Mouse (Mus musculus): ENCODE measurements around the gene Zdhhc24. TPM values are rescaled to one million over a fixed set of nuclear protein-coding genes. Genes with fewer than 3 reads are reported as not detected.

Gene Zdhhc24
- polyA plus RNA-seq, 1 experiment from 2014 or later, result 7.2 TPM

GRCm38 (mm10) chr19:4925121-4925860 is 46.8 kb downstream of the Zdhhc24 start:
- no peak overlapping the region for H3K27ac ChIP-seq (replicated peaks in 1 of 2; ENCODE audit: control insufficient read depth in 1 of 2, insufficient read depth in 1 of 2, low read depth in 2 of 2, low read length in 2 of 2)
- no peaks in the 10 kb centered on the region for H3K27me3 ChIP-seq (ENCODE audit: control insufficient read depth, insufficient read depth, low read length)
- no peaks in the 10 kb centered on the region for H3K9me3 ChIP-seq (ENCODE audit: control insufficient read depth, low read length)
- H3K4me1 ChIP-seq (ENCODE audit: control insufficient read depth in 2 of 2, insufficient read depth in 2 of 2, low read length in 2 of 2), result peaks cover 8 to 12% of the 10 kb centered on the region in 2 experiments
- WGBS, result 96% methylated on average over 11 of the region's 11 CpGs
- no peak for ATAC-seq (ENCODE audit: insufficient number of reproducible peaks, insufficient read depth, low FRiP score, low read depth)
- H3K4me2 ChIP-seq (ENCODE audit: low read length), result no peak overlapping the region
- H3K9ac ChIP-seq (ENCODE audit: low read length), result no peak overlapping the region
- no peak overlapping the region for H3K4me3 ChIP-seq (ENCODE audit: control insufficient read depth in 1 of 2, insufficient read depth in 1 of 2, low read depth in 1 of 2, low read length in 2 of 2)
- peaks cover 53% of the 10 kb centered on the region for H3K36me3 ChIP-seq (ENCODE audit: control insufficient read depth, insufficient read depth, low read length)

- peak within 1 kb of the TSS; percentile 74 for H3K9ac ChIP-seq (ENCODE audit: low read length)
- peak within 1 kb of the TSS; percentile 22 to 34; a peak in 2 of 4 replicates for H3K27ac ChIP-seq (replicated peaks in 1 of 2; ENCODE audit: control insufficient read depth in 1 of 2, insufficient read depth in 1 of 2, low read depth in 2 of 2, low read length in 2 of 2)
- H3K9me3 ChIP-seq (ENCODE audit: control insufficient read depth, low read length), result no peaks in the 10 kb centered on the region
- H3K4me1 ChIP-seq (ENCODE audit: control insufficient read depth in 2 of 2, insufficient read depth in 2 of 2, low read length in 2 of 2), result peaks cover 8 to 12% of the 10 kb centered on the region in 2 experiments
- peaks cover 26% of the 10 kb centered on the region for H3K36me3 ChIP-seq (ENCODE audit: control insufficient read depth, insufficient read depth, low read length)
- peak within 1 kb of the TSS; percentile 66 for H3K4me2 ChIP-seq (ENCODE audit: low read length)
- no peaks in the 10 kb centered on the region for H3K27me3 ChIP-seq (ENCODE audit: control insufficient read depth, insufficient read depth, low read length)
- peak within 1 kb of the TSS; percentile 64 to 82 for H3K4me3 ChIP-seq (ENCODE audit: control insufficient read depth in 1 of 2, insufficient read depth in 1 of 2, low read depth in 1 of 2, low read length in 2 of 2)
- ATAC-seq (ENCODE audit: insufficient number of reproducible peaks, insufficient read depth, low FRiP score, low read depth), result peak; percentile 98
- WGBS, result 1% methylated on average over 32 of the region's 32 CpGs
These were observed 49.5 kb downstream of the Zdhhc24 start, which contains the start of gene Dpp3 for GRCm38 (mm10) chr19:4927904-4928531. Gene Dpp3 (minus strand): TSS chr19:4928287.

- H3K4me1 ChIP-seq (ENCODE audit: control insufficient read depth in 2 of 2, insufficient read depth in 2 of 2, low read length in 2 of 2), result peaks cover 8 to 12% of the 10 kb centered on the region in 2 experiments
- H3K36me3 ChIP-seq (ENCODE audit: control insufficient read depth, insufficient read depth, low read length), result peaks cover 18% of the 10 kb centered on the region
- no peaks in the 10 kb centered on the region for H3K9me3 ChIP-seq (ENCODE audit: control insufficient read depth, low read length)
- 0 out of 2 replicates have a peak, but pooled peaks cover 2% of the 10 kb centered on the region for H3K27me3 ChIP-seq (ENCODE audit: control insufficient read depth, insufficient read depth, low read length)
- ATAC-seq (ENCODE audit: insufficient number of reproducible peaks, insufficient read depth, low FRiP score, low read depth), result no peak
- 65% methylated on average over 5 of the region's 5 CpGs for WGBS
- H3K4me2 ChIP-seq (ENCODE audit: low read length), result peak overlapping the region; percentile 66
- H3K9ac ChIP-seq (ENCODE audit: low read length), result peak overlapping the region; percentile 74
- H3K27ac ChIP-seq (replicated peaks in 1 of 2; ENCODE audit: control insufficient read depth in 1 of 2, insufficient read depth in 1 of 2, low read depth in 2 of 2, low read length in 2 of 2), result peak overlapping the region in 1 of 2 experiments; percentile 34; a peak in 1 of 4 replicates
- peak overlapping the region in 1 of 2 experiments; percentile 64; a peak in 1 of 4 replicates for H3K4me3 ChIP-seq (ENCODE audit: control insufficient read depth in 1 of 2, insufficient read depth in 1 of 2, low read depth in 1 of 2, low read length in 2 of 2)
These were observed 50.3 kb downstream of the Zdhhc24 start for GRCm38 (mm10) chr19:4928781-4929180.

Other genes with a start within 250 kb of the Zdhhc24 start
- gene Gm960, start 180.0 kb upstream of the Zdhhc24 start, polyA plus RNA-seq (2014; fragmentation: Nextera tagmentation; extraction: Ambion mirVana), result 1.1 TPM in 2 replicates
- gene Sptbn2, start 167.5 kb upstream of the Zdhhc24 start, polyA plus RNA-seq (2014; fragmentation: Nextera tagmentation; extraction: Ambion mirVana), result 0.24 and 0.27 TPM in 2 replicates
- gene Rbm4b, start 122.2 kb upstream of the Zdhhc24 start, polyA plus RNA-seq (2014; fragmentation: Nextera tagmentation; extraction: Ambion mirVana), result 34.1 and 35.2 TPM in 2 replicates
- gene Rbm4, start 84.8 kb upstream of the Zdhhc24 start, polyA plus RNA-seq (2014; fragmentation: Nextera tagmentation; extraction: Ambion mirVana), result 55.9 and 63.1 TPM in 2 replicates
- gene Gm21992, start 67.1 kb upstream of the Zdhhc24 start, polyA plus RNA-seq (2014; fragmentation: Nextera tagmentation; extraction: Ambion mirVana), result 20.9 and 24.4 TPM in 2 replicates
- gene Rbm14, start 67.0 kb upstream of the Zdhhc24 start, polyA plus RNA-seq (2014; fragmentation: Nextera tagmentation; extraction: Ambion mirVana), result 41.5 and 42.6 TPM in 2 replicates
- 38.8 and 39.0 TPM in 2 replicates for gene Ccs, start 39.3 kb upstream of the Zdhhc24 start, polyA plus RNA-seq (2014; fragmentation: Nextera tagmentation; extraction: Ambion mirVana)
- not detected in 2 replicates for gene Ccdc87, start 39.3 kb upstream of the Zdhhc24 start, polyA plus RNA-seq (2014; fragmentation: Nextera tagmentation; extraction: Ambion mirVana)
- 36.9 and 39.2 TPM in 2 replicates for gene Ctsf, start 23.5 kb upstream of the Zdhhc24 start, polyA plus RNA-seq (2014; fragmentation: Nextera tagmentation; extraction: Ambion mirVana)
- 1.5 and 2.0 TPM in 2 replicates for gene Actn3, start 759 bp upstream of the Zdhhc24 start, polyA plus RNA-seq (2014; fragmentation: Nextera tagmentation; extraction: Ambion mirVana)
- 1.5 and 2.4 TPM in 2 replicates for gene Bbs1, start 28.0 kb downstream of the Zdhhc24 start, polyA plus RNA-seq (2014; fragmentation: Nextera tagmentation; extraction: Ambion mirVana)
- 60.8 and 71.8 TPM in 2 replicates for gene Dpp3, start 49.6 kb downstream of the Zdhhc24 start, polyA plus RNA-seq (2014; fragmentation: Nextera tagmentation; extraction: Ambion mirVana)
- 0.51 and 0.81 TPM in 2 replicates for gene Peli3, start 64.5 kb downstream of the Zdhhc24 start, polyA plus RNA-seq (2014; fragmentation: Nextera tagmentation; extraction: Ambion mirVana)
- 110 and 111 TPM in 2 replicates for gene Mrpl11, start 83.5 kb downstream of the Zdhhc24 start, polyA plus RNA-seq (2014; fragmentation: Nextera tagmentation; extraction: Ambion mirVana)
- 0.18 TPM in 1 of 2 replicates, not detected in the other for gene Npas4, start 111.6 kb downstream of the Zdhhc24 start, polyA plus RNA-seq (2014; fragmentation: Nextera tagmentation; extraction: Ambion mirVana)
- gene Slc29a2, start 145.2 kb downstream of the Zdhhc24 start, polyA plus RNA-seq (2014; fragmentation: Nextera tagmentation; extraction: Ambion mirVana), result 10.2 and 10.9 TPM in 2 replicates
- gene B4gat1, start 160.2 kb downstream of the Zdhhc24 start, polyA plus RNA-seq (2014; fragmentation: Nextera tagmentation; extraction: Ambion mirVana), result 49.9 and 53.1 TPM in 2 replicates
- gene AC124502.3, start 160.2 kb downstream of the Zdhhc24 start, polyA plus RNA-seq (2014; fragmentation: Nextera tagmentation; extraction: Ambion mirVana), result 1.3 and 1.4 TPM in 2 replicates
- 27.5 and 31.2 TPM in 2 replicates for gene Brms1, start 162.7 kb downstream of the Zdhhc24 start, polyA plus RNA-seq (2014; fragmentation: Nextera tagmentation; extraction: Ambion mirVana)
- 1.9 and 2.7 TPM in 2 replicates for gene Rin1, start 171.8 kb downstream of the Zdhhc24 start, polyA plus RNA-seq (2014; fragmentation: Nextera tagmentation; extraction: Ambion mirVana)
- gene Cd248, start 189.4 kb downstream of the Zdhhc24 start, polyA plus RNA-seq (2014; fragmentation: Nextera tagmentation; extraction: Ambion mirVana), result 15.3 and 16.8 TPM in 2 replicates
- gene Tmem151a, start 206.9 kb downstream of the Zdhhc24 start, polyA plus RNA-seq (2014; fragmentation: Nextera tagmentation; extraction: Ambion mirVana), result 3.7 and 3.9 TPM in 2 replicates
- 112 and 122 TPM in 2 replicates for gene Yif1a, start 209.9 kb downstream of the Zdhhc24 start, polyA plus RNA-seq (2014; fragmentation: Nextera tagmentation; extraction: Ambion mirVana)
- gene Cnih2, start 219.9 kb downstream of the Zdhhc24 start, polyA plus RNA-seq (2014; fragmentation: Nextera tagmentation; extraction: Ambion mirVana), result 4.4 and 5.4 TPM in 2 replicates
- 223 and 231 TPM in 2 replicates for gene Rab1b, start 228.4 kb downstream of the Zdhhc24 start, polyA plus RNA-seq (2014; fragmentation: Nextera tagmentation; extraction: Ambion mirVana)
- 16.5 and 20.7 TPM in 2 replicates for gene Klc2, start 239.9 kb downstream of the Zdhhc24 start, polyA plus RNA-seq (2014; fragmentation: Nextera tagmentation; extraction: Ambion mirVana)